Mouse (Mus musculus): Measurements from ENCODE around the gene Wsb1. TPM values are rescaled to one million over a fixed set of nuclear protein-coding genes. Genes with fewer than 3 reads are reported as not detected.

Wsb1 gene
- total and polyA plus RNA-seq, 3 experiments, result 48.8 to 90.9 (median 57.0) TPM

GRCm38 (mm10) chr11:79273757-79274156 is 19.3 kb upstream of the Wsb1 start:
- DNase-seq (ENCODE audit: low read depth, low spot score), result no peak
- TF ChIP-seq CHD2 (IDR thresholded peaks at IDR 0.05; ENCODE audit: low read length) (no peak), ZNF384 (IDR thresholded peaks at IDR 0.05; ENCODE audit: low read depth, low read length) (peak; percentile 69)

DNA sequence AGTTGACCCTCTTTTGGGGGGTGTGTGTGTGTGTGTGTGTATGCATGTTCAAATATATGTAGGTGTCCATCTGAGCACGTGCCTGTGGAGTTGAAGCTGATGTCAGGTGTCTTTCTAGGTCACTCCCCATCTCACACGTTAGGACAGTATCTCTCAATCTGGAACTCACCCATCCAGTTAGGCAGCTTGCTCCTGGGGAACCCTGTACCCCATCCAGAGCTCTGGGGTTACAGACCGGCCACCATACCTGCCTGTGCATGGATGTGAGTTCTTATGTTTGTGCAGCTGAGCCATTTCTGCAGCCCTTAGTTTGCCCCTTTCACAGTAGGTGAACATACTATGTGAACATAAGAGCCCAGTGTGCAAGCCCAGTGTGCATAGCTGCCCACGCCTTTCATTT is 18.6 kb upstream of the Wsb1 start:
- no peak overlapping the region for H3K27ac ChIP-seq (ENCODE audit: control insufficient read depth, low read depth, low read length)
- no peaks in the 10 kb centered on the region; a peak in 1 of 4 replicates for H3K36me3 ChIP-seq (ENCODE audit: control insufficient read depth in 1 of 2, insufficient read depth in 2 of 2, low read length in 2 of 2)
- H3K27me3 ChIP-seq (ENCODE audit: control insufficient read depth in 1 of 2, insufficient read depth in 2 of 2, low read length in 2 of 2), result no peaks in the 10 kb centered on the region
- H3K79me2 ChIP-seq (ENCODE audit: control insufficient read depth, insufficient read depth, low read length, poor library complexity), result no peaks in the 10 kb centered on the region
- H3K9me3 ChIP-seq (replicated peaks; ENCODE audit: insufficient read depth, low read length), result no peaks in the 10 kb centered on the region
- no peak overlapping the region for H3K9ac ChIP-seq (ENCODE audit: control insufficient read depth, low read depth, low read length, poor library complexity, severe bottlenecking)
- TF ChIP-seq HCFC1 (IDR thresholded peaks at IDR 0.05; ENCODE audit: low read depth, low read length) (no peak), TAL1 (IDR thresholded peaks at IDR 0.05; ENCODE audit: low read length) (no peak), ZMIZ1 (IDR thresholded peaks at IDR 0.05; ENCODE audit: low read depth, low read length) (no peak), MEF2A (IDR thresholded peaks at IDR 0.05; ENCODE audit: extremely low read depth, insufficient replicate concordance, low read depth, low read length, poor library complexity, severe bottlenecking) (no peak)
- H3K4me3 ChIP-seq (ENCODE audit: control insufficient read depth in 1 of 2, insufficient read depth in 1 of 2, low read depth in 2 of 2, low read length in 2 of 2), result no peak overlapping the region
- DNase-seq (ENCODE audit: low read depth, low spot score), result no peak
- peaks cover 0 to 6% of the 10 kb centered on the region in 2 experiments; a peak in 2 of 4 replicates for H3K4me1 ChIP-seq (ENCODE audit: control insufficient read depth in 1 of 2, insufficient read depth in 2 of 2, low read length in 2 of 2)

More at GRCm38 (mm10) chr11:79273757-79274156, 19.3 kb upstream of the Wsb1 start:
- Histone ChIP-seq H3K4me3 (ENCODE audit: control insufficient read depth in 1 of 2, insufficient read depth in 1 of 2, low read depth in 2 of 2, low read length in 2 of 2) (no peak overlapping the region), H3K9me3 (replicated peaks; ENCODE audit: insufficient read depth, low read length) (no peaks in the 10 kb centered on the region), H3K4me1 (ENCODE audit: control insufficient read depth in 1 of 2, insufficient read depth in 2 of 2, low read length in 2 of 2) (peaks cover 0 to 13% of the 10 kb centered on the region in 2 experiments; a peak in 2 of 4 replicates), H3K27me3 (ENCODE audit: control insufficient read depth in 1 of 2, insufficient read depth in 2 of 2, low read length in 2 of 2) (no peaks in the 10 kb centered on the region), H3K79me2 (ENCODE audit: control insufficient read depth, insufficient read depth, low read length, poor library complexity) (no peaks in the 10 kb centered on the region), H3K36me3 (ENCODE audit: control insufficient read depth in 1 of 2, insufficient read depth in 2 of 2, low read length in 2 of 2) (peaks cover 0 to 7% of the 10 kb centered on the region in 2 experiments; a peak in 1 of 4 replicates), H3K9ac (ENCODE audit: control insufficient read depth, low read depth, low read length, poor library complexity, severe bottlenecking) (no peak overlapping the region), H3K27ac (ENCODE audit: control insufficient read depth, low read depth, low read length) (no peak overlapping the region)

GRCm38 (mm10) chr11:79267171-79267570 is 12.7 kb upstream of the Wsb1 start:
- H3K4me1 ChIP-seq (ENCODE audit: control insufficient read depth in 1 of 2, insufficient read depth in 2 of 2, low read length in 2 of 2), result no peaks in the 10 kb centered on the region

DNA sequence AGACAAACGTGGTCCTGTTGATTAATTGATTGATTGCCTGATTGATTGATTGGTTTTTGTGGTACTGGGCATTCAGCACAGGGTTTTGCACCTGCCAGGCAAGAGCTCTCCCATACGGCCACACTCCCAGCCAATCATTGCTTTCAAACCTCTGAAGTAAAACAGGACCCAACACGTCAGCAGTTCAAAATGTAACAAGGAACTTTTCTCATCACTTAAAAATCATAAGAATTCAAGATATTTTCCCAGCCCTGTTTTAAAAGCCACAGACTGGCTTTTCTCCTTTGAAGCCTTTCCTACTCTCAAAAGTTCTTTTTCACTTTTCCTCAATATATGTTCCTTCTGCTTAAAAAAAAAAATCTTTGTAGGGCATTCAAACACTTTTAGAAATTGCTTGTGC is 9.9 kb upstream of the Wsb1 start:
- no peaks in the 10 kb centered on the region for H3K79me2 ChIP-seq (ENCODE audit: control insufficient read depth, insufficient read depth, low read length, poor library complexity)
- H3K4me3 ChIP-seq (ENCODE audit: control insufficient read depth in 1 of 2, insufficient read depth in 1 of 2, low read depth in 2 of 2, low read length in 2 of 2), result no peak overlapping the region
- no peak for TF ChIP-seq EP300 (IDR thresholded peaks at IDR 0.05; ENCODE audit: low read depth in 1 of 2, low read length in 2 of 2)
- no peak for TF ChIP-seq MYB (IDR thresholded peaks at IDR 0.05; ENCODE audit: low read depth, low read length)
- TF ChIP-seq SMC3 (IDR thresholded peaks at IDR 0.05; ENCODE audit: low read depth, low read length), result no peak
- H3K4me1 ChIP-seq (ENCODE audit: control insufficient read depth in 1 of 2, insufficient read depth in 2 of 2, low read length in 2 of 2), result no peaks in the 10 kb centered on the region
- no peaks in the 10 kb centered on the region for H3K27me3 ChIP-seq (ENCODE audit: control insufficient read depth in 1 of 2, insufficient read depth in 2 of 2, low read length in 2 of 2)
- no peak for DNase-seq (ENCODE audit: low read depth, low spot score)
- no peak overlapping the region for H3K27ac ChIP-seq (ENCODE audit: control insufficient read depth, low read depth, low read length)
- no peaks in the 10 kb centered on the region for H3K9me3 ChIP-seq (replicated peaks; ENCODE audit: insufficient read depth, low read length)
- no peaks in the 10 kb centered on the region for H3K36me3 ChIP-seq (ENCODE audit: control insufficient read depth in 1 of 2, insufficient read depth in 2 of 2, low read length in 2 of 2)
- H3K9ac ChIP-seq (ENCODE audit: control insufficient read depth, low read depth, low read length, poor library complexity, severe bottlenecking), result no peak overlapping the region

More at GRCm38 (mm10) chr11:79267171-79267570, 12.7 kb upstream of the Wsb1 start:
- no peaks in the 10 kb centered on the region for H3K27me3 ChIP-seq (ENCODE audit: control insufficient read depth in 1 of 2, insufficient read depth in 2 of 2, low read length in 2 of 2)
- TF ChIP-seq POLR2A (IDR thresholded peaks at IDR 0.05; ENCODE audit: control insufficient read depth in 1 of 2, insufficient read depth in 1 of 2, low read depth in 1 of 2, low read length in 2 of 2, poor library complexity in 1 of 2), result no peak
- no peaks in the 10 kb centered on the region for H3K79me2 ChIP-seq (ENCODE audit: control insufficient read depth, insufficient read depth, low read length, poor library complexity)
- no peak overlapping the region for H3K27ac ChIP-seq (ENCODE audit: control insufficient read depth, low read depth, low read length)
- no peak overlapping the region for H3K9ac ChIP-seq (ENCODE audit: control insufficient read depth, low read depth, low read length, poor library complexity, severe bottlenecking)
- H3K4me3 ChIP-seq (ENCODE audit: control insufficient read depth in 1 of 2, insufficient read depth in 1 of 2, low read depth in 2 of 2, low read length in 2 of 2), result no peak overlapping the region
- H3K9me3 ChIP-seq (replicated peaks; ENCODE audit: insufficient read depth, low read length), result no peaks in the 10 kb centered on the region
- DNase-seq (ENCODE audit: low read depth, low spot score), result no peak
- H3K36me3 ChIP-seq (ENCODE audit: control insufficient read depth in 1 of 2, insufficient read depth in 2 of 2, low read length in 2 of 2), result no peaks in the 10 kb centered on the region

Data from MEL (cell line).